Mouse (Mus musculus) urinary bladder, postnatal 14 days (tissue): Measurements from ENCODE around the gene Elfn2.
A peak's percentile ranks its signal among the peaks of the same experiment; 100 is the strongest.

Experiments used
- DNase-seq: peaks from one replicate; pipeline ENCODE4 v3.0.0; 2021; ENCODE audit warnings: low spot score

Gene Elfn2

DNA sequence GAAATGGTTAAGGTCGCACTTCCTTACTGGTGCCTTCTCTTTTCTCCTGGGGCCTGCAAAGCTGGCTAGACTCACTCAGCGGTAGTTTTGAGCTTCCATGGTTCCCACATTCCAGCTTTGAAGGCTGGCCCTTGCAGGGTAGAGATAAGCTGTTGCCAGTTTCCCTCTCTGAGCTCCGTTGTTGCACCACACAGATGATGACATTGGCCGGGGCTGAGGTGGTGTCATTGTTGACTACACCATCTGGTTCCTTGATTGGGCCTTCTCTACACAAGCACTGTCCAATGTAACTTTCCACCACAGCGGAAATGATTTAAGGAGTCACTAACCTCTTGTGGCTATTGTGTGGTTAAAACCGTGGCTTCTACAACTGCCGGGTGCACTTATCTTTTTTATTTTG lies 2.0 kb upstream of the Elfn2 start:
- no peak for DNase-seq

DNA sequence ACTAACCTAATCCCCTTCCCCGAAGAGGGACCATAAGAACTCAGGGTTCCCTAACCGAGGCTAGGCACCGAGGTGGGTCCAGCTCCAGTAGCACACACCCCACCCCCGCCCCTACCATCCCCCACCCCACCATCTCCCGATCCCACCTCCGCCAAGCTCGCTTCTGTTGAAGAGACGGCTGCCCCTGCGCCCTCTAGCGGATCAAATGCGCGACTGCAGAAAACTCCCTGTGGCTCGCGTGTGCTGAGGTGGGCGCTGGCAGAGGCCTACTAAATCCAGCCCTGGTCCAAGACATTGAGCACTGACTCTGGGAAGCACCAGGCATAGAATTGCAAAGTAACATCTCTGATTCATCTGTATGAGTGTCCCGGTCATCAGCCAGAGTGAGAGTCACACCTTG lies 1.5 kb upstream of the Elfn2 start:
- DNase-seq, result peak; percentile 59

DNA sequence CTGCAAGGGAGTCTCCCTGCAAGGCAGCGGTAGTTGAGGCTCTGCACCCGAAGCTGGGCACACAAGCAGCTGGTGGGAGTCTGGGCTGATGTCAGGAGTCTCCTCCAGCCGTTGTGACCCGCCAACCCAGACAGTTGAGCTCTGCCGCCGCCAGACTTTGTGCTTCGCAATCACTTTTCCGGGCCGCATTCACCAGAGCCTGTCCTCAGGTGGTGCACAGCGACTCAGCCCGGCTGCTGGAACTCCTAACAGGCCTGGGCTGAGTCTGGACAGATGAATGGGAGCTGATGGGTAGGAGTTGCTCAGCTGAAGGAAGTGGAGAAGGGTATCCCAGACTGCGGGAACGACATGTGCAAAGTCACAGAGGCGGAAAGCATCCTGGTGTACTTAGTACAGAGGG lies 845 bp upstream of the Elfn2 start:
- no peak for DNase-seq

DNA sequence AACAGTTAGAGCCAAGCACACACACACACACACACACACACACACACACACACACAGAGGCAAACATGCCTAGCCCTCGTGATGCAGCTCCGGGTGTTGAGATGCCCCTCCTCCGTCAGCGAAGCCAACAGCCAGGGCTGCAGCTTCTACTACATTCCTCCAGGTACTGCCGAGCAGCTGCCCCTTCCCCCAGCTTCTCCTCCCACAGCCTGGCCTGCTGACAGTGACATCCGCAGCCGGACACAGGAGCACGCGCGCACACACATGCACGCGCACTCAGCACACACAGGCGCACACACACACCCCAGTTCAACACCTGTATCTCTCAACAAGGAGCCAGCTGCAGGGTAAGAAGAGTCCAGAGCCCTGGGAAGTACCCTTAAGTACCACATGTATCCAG lies 1.6 kb downstream of the Elfn2 start:
- no peak for DNase-seq

DNA sequence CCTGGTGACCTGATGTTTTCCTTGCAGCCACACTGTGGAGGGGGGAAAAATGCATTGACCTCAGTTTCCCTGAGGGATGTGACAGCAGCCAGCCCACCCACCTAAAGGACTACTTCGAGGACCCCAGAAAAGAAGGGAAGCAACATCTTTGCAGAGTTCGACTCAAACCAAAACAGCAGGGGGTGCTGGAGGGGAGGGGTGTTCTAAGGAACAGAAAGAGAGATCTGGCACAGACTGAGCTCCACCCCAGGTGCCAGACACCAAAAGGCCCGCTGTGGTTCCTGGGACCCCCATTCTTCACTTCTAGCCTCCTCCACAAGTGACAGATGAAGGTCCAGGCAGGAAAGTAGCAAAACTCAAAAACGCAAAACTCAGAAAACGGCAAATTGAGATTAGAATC lies 2.7 kb downstream of the Elfn2 start:
- no peak for DNase-seq

DNA sequence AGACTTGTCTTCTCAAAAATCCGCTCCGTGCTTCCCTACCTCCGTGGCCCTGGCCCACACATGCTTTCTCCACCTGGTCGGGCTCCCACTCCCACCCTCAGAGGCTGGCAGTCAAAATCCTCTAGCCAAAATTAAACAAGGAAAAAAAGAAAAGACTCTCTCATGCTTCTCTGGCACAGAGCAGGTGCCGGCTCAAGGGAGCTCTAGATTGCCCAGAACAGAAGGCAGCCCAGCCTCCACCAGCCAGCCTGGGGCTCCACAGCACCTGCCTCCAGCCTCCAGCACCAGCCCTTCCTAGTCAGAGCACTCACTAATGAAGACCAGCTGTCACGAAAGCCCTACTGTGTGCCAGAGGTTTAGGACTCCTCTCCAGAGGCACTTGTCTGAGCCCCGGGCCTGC lies 4.8 kb downstream of the Elfn2 start:
- DNase-seq, result no peak

DNA sequence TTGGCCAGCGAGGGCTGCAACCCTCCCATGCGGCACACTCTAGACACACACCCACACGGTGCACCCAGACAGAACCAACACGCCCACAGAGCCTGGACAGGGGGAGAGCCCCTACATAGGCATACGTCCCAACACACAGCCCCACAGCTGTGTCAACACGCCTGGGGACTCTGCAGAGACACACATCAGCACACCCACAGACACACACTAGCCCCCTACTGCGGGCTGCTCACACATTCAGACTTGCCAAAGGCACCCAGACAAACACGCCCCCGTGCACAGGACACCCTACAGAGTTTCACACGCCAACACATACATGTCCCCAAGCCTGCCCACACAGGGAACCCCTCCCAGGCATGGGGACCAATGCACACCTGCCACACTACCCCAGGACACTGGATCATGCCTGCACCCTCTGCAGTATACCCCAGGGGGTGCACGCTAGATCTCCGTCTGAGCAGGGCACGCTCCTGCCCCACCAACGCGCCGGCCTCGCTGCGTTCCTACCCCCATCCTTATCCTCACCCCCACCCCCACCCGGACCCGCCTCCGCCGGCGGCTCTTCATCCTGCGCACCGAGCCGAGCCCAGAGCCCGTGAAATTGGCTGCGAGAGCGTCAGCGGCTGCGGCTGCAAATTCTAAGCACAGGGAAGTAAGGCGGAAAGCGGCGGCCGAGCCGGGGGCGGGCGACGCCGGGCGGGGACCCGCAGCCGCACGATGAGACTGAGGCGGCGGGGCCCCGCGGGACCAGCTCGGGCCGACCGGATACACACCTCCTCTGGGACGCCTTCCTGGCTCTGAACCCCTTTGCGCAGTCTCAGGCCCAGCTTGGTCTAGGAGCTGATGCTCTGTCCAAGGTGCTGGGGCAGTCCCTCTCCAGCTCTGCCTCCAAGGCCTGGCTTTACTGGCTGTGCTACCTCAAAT lies 6.0 kb downstream of the Elfn2 start:
- no peak for DNase-seq

DNA sequence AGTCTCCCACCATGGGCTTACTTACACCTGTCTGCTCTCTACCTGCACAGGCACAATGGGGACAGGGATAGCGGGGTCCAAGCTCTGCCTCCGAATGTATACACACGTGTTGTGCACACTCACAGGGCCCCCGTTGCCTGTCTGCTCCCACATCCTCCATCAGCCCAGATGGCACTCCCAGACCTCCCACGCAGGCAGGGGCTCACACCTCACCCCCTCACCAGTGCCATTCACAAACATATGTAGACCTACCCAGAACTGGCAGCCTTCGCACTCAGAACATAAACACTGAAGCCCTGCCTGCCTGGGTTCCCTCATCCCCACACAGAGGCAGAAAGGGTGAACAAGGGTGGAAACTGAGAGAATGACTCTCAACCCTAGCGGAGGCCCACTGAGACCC lies 6.6 kb downstream of the Elfn2 start:
- DNase-seq, result no peak

DNA sequence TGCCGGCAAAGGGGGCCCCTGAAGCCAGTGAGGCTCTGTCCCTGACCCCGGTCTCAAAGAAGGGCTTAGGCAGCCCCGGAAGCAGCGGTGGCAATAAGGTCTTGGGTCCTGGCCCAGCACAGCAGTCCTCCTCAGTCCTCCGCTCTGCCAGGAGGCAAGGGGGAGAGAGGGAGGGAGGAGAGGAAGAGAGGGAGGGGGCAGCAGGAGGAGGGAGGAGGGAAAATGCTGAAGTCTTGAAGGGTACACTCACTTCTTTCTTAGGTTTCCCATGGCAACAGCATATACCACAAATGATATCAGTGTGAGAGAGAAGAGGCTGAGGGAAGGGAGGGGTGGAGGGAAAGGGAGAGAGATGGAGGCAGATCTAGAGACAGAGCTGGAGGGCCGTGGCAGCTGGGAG lies 7.9 kb downstream of the Elfn2 start:
- DNase-seq, result no peak

DNA sequence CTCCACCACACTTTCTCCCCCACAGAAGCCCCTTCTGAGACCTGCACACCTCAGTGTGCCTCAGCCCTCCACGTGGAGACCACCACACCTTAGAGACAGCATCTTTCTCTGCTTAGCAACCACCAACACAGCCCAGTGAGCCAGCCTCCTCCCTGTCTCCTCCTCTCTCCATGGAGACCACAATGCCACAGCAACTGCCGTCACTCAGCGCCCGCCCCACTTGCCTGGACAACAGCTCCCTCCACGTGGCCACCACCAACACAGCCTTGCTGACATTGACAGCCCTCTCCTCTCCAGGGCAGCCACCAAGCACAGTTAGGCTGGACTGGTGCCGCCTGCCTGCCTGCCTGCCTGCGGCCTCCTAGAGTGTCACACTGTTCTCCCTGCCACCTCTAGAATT lies 8.8 kb downstream of the Elfn2 start:
- no peak for DNase-seq

DNA sequence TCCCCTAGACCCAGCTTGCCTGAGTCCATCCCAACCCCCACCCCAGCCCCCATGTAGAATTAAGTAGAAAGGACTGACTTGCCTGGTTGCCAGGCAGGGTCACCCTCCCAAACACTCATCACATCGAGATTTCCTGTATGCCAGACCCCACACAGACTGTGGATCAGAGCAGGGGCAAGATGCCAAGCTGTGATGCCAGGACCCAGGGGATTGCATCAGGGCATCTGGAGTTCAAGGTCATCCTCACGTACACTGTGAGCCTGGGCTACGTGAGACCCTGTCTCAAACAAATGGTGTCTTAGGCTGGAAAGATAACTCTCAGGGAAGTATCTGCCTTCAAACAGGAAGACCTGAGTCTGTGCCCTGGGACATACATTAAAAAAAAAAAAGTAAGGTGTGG lies 11.9 kb downstream of the Elfn2 start:
- DNase-seq, result no peak

DNA sequence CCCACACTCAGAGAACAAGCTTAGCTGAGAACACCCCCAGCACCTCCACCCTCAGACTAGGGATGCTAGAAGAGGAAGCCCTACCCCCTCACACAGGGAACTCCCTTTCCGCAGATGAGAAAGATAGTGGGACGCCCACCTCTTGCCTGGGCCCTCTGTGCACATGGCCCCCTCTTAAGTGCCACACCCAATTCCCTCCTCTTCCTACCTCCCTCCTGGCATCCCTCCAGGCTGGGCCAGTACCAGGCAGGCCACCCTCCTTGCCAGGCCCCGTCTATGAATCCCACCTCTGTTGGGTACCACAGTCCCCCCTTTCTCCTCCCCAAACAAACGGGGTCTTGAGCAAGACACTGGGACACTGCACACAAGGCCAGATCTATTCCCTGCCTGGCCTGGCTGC lies 13.7 kb downstream of the Elfn2 start:
- no peak for DNase-seq

DNA sequence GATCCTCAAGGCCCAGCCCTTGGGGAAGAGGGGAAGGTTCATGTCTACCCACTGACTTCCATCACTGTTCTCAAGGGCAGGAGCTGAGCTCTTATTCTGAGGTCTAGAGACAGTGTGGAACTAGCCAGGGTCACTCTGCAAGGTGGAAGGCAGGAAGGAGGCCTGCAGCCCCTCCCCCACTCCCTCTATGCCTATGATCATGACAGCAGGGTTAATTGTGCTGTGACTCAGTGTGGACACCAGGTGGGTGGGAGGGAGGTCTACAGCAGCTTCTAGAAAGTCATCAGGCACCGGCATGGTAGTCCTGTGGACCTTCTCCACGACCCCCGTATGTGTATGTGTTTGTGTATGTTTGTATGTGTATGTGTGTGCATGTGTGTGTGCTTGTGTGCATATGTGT lies 14.6 kb downstream of the Elfn2 start:
- no peak for DNase-seq

DNA sequence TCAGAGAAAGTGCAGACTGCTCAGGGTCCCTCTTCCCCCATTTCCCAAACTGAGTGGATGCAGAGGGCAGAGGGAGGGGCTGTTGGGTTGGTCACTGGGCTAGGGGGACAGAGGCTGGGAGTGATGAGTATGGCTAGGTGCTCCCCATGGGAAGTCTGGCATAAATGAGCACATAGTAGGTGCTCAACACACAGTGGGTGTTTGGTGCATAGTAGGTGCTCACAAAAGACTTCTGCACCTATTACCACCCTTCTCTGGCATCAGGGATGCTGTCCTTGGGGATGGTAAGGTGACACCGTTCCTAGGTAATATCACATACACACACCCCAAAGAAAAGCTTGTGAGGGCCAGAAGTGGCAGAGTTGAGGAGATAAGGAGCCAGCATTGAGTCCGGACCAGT lies 18.2 kb downstream of the Elfn2 start:
- DNase-seq, result no peak

DNA sequence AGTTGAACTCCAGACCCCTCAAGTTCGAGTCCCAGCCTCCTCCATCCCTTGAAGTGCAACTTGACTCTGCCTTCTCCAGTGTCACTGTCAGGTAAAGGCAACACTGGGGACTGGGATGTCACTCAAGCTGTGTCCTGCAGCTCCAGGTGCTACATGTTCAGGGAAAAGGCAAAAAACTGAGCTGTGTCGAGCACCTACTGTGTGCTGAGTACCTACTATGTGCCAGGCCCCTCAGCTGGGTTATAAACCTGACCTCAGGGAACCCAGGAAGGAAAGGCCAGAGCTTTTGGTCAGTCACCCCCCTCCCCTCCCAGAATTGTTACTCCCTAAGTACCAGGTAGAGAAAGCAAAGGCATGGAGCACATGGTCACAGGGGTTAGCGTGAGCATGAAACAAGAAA lies 19.1 kb downstream of the Elfn2 start:
- no peak for DNase-seq

DNA sequence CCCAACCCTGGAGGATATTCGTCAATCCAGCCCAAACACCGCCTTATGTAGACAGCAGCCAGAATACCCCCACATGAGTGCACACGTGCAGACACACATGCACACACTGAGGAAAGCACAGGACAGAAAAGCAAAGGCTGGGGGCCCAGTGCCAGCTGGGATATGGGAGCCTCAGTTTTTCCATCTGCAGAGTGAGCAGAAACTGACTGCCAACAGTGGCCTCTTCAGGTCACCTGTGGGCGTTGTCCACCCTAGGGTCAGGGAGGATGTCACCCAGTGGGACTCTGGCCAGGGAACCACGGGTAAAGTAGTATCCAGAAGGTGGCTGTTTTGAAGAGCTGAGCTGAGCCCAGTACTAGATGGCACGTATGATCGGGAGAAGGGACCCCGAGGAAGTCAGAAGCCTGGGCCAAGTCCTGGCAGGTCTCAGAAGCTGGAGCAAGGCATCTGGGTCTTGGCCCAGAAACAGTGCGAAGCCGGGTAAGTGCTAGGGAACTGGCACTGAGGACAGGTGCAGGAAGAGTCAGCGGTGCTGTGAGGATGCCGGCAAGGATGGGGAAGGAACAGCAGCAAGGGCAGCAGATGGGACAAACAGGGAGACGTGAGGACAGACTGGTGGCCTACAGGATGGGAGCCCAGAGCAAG lies 20.0 kb downstream of the Elfn2 start:
- no peak for DNase-seq

DNA sequence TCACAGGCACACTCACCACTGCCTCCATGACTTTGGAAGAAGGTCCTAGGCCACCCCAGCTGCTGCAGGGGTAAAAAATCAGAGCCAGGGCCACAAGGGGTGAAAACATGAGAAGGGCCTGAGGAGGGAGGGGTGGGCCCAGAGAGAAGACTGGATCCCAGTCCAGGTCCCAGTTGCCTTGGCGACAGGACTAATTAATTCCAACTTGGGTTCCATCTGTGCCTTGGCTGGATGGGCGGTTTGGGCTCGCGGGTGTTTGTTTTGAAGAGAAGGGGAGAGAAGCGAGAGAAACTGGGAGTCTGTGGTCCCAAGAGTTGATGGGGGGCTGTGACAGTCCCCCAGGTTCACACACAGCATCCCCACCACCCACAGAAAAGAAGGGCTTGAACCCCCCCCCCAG lies 20.5 kb downstream of the Elfn2 start:
- no peak for DNase-seq

DNA sequence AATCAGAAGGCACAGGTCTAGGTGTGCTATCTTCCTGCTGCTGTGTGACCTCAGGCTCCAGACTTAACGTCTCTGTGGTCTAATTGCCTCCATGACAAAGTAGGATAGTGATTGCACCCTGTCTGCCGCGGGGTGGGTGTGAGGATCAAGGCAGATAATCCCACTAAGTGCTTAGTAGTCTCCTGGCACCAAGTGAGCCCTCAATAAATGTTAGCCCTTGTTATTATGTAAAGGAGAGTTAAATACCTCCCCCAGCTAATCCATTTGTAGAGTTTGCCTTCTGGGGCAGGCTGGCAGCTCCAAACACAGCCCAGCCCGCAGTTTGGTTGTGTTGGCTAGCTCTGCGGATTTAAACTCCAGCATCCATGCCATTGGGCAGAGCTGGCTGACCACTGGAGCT lies 22.8 kb downstream of the Elfn2 start:
- DNase-seq, result no peak

DNA sequence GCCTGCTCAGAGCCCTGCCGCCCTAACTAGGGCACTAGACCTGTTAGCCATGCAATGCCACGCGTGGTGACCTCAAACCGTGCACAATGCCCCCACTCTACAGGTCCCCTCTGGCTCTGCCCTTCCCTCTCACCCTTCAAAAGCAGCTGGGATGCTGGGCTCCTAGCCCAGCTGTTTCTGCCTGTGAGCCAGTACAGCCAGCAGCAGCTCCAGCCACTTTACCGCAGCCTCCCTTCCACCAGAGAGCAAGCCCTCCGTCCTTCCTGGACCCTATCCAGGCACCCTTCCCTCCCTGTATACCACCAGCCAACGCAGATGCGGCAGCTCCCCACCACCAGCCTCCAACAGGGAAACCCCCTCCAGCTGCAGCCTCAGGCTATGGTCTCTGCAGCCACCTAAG lies 26.1 kb downstream of the Elfn2 start:
- DNase-seq, result no peak

DNA sequence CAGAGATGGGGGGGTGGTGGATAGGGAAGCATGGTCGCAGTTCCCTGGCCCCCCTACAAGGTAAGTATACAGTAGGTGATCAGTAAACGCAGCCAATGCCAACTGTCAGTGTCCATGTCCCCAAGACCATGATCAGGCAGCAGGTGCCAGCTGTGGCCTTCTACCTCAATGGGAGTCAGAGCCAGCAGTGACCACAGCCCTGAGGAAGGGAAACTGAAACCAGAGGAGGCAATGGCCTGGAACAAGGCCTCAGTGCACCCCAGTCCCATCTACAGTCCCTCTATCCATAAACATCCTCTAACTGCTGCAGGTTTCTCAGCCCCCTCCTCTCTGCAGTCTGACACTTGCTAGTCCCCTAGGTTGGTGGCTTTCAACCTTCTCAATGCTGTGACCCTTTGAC lies 27.9 kb downstream of the Elfn2 start:
- DNase-seq, result no peak

DNA sequence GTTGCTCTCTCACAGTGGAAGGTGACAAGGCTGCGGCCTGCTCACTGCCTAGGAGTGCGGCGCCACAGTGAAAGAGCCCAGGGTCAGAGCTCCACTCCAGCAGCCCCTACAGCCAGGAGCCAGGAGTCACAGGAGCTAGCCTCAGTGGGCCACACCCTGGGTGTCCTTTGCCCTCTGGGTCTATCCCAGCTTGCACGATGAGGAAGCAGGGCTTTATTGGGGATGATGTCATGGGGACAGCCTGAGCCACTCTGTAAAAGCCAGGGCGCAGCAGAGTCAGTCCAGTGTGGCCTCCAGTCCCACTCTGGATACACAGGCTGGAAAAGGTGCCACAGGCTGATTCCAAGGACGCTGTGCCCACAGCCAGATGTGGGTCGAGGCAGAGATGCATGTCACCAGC lies 31.7 kb downstream of the Elfn2 start:
- no peak for DNase-seq

DNA sequence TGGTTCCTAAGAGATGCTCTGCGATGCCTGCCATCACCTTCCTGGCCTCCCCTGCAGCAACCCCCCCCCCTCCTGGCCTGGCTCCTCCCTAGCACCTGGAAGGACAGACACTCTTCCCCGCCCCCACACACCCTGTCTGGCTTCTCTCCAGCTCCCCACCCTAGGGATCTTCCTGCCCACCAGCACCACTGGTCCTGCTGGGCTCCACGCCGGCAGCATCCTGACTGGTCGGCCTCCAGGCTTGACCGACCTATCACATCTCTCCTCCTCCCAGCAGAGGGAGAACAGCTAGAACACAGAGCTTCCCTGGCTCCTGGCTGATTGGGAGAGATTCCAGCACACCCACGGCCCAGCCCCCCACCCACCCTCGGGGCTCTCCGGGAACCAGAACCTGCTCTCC lies 34.5 kb downstream of the Elfn2 start:
- no peak for DNase-seq

DNA sequence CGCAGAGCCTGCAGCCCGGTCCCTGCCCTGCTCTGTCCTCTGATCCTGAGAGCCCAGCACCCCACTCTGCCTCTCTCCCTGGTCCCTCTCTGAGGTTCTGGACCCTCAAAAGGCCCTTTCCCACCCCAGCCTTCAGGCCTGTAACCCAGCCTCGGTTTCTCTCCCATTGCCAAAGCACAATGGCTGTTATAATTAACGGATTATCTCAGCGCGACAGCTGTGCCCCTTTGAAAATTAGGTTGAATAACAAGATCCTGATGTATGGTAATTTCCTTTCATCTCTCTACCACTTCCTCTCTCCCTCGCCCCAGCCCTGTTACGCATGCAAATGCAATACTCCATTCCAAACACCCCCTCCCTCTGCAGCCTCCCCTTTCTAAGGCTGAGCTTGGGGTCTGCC lies 35.1 kb downstream of the Elfn2 start:
- DNase-seq, result no peak

DNA sequence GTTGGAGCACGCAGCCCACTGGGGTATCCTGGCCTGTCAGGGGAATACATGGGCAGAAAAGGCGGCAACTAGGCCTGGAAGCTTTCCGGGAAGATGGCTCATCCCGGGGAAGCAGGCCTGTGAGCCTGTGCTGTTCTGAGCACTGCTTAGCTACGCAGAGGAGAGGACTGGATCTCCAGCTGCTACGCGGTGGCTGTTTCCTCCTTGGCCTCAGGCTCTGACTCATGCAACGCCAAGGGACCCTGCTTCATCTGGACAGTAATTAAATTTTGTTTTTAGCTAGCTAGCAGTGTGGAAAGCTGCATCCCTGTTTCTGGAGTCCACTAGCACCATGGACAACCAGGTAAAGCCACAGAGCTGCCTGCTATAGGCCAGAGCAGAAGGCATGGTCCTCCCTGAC lies 36.8 kb downstream of the Elfn2 start:
- DNase-seq, result no peak
